Mouse (Mus musculus) liver, embryonic 14.5 days (tissue): ENCODE results near the gene Foxn1.

Source experiments
- CTCF ChIP-seq: IDR thresholded peaks from 2 replicates; pipeline ENCODE4 v1.5.1; 2016; ENCODE audit warnings: antibody characterized with exemption, low read depth, control low read depth
- EP300 ChIP-seq: IDR thresholded peaks from 2 replicates; pipeline ENCODE4 v1.6.1; 2016; ENCODE audit warnings: antibody characterized with exemption, low read depth

DNA sequence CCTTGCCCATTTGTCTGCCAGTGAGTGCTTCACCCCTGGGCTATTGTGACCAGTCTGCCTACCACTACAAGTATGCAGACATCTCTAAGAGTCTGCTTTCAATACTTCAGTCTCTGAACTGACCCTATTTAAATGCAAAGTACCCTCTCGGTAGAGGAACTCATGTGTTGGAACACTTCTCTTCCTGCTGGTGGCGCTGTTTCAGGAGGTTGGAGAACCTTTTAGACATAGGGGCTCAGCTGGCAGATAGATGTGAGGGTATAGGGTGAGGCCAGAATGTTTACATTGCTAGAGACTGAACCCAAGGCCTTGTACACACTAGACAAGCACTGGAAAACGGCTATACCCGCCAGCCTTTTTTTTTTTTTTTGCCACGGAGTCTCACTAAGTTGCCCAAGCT, 42.0 kb upstream of the Foxn1 start:
- TF ChIP-seq CTCF (no peak), EP300 (no peak)
